Mouse (Mus musculus) megakaryocyte, adult 5-6 weeks (primary cell): ENCODE measurements around the gene Rbfox3. TPM values are rescaled to one million over a fixed set of nuclear protein-coding genes. Genes with fewer than 3 reads are reported as not detected.
"Not testable (repeated sequence)": the region's sequence is repeated elsewhere in the genome, so short reads cannot be mapped to it uniquely, and the experiment has no call there.

Source experiments
- ATAC-seq: 2 replicates; pipeline ENCODE4 v1.8.0; 2016; ENCODE audit warnings: mild to moderate bottlenecking, inconsistent platforms; ENCODE audit not compliant: poor library complexity, severe bottlenecking
- total RNA-seq, 2 experiments: library from RNA; stranded (forward) in 1 of 2; stranded (reverse) in 1 of 2; fragments of 153-499, 151-499 nt in 1 of 2; fragments of 221-1000, 200-1000 nt in 1 of 2; gene quantifications; 2 replicates each; pipeline versions ENCODE4 v1.2.3 to v1.2.4; 2015 to 2017

Gene Rbfox3
- total RNA-seq, 2 experiments from 2014 or later, result not detected

DNA sequence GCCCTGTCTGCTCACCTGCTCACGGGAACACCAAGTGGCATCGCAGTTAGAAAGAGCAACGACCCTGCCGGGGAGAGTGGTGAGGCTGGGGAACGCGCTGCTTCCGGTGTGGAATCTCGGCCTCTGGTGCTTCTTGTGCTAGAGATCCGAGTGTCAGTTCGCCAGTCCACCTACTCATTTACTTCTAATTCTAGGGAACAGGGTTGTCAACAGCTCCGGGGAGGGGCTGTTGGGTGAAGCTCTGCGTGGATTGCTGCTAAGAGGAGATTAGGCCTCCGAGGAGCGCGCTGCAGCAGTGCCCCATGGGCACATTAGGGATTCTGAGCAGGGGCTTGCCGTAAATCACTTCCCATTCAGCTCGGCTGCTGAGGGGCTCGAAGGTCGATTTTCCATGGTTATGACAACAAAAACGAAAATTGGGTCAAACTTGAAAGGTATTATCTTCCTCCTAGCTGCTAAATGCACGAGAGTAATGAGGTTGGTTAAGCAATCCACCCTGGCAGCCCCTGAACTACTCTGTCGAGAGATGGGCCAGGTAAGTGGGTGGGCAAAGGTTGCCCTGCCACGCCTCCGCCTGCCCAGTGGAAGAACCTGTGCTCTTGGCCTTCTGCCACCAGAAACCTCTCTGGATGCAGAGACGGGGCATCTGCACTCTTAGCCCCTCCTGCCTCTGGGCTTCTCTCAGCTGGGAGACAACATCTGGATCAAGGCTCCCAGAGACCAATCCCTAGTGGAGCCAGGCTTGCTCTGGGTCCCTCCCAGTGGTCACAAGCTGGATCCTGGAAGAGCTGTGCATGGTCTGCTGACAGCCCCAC lies 85.9 kb downstream of the Rbfox3 start:
- ATAC-seq, result no peak

- ATAC-seq, result no peak
These were observed 90.0 kb downstream of the Rbfox3 start for GRCm38 (mm10) chr11:118821353-118821752.

DNA sequence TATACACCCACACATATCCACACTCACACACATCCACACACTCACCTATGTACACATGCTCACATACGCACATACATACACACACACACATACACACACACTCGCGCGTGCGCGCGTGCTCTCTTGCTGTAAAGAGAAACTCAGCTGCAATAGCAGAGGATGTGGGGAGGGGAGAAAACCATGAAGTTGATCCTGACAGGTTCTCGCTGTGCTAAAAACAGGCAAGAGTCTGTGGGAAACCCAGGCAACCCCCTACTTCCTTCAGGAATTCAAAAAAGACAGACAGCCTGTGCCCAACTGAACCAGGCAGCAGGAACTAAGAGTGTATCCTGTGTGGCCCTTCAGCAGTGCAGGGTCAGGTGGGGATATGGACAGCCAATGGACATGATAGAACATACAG lies 92.9 kb downstream of the Rbfox3 start:
- ATAC-seq, result no peak

GRCm38 (mm10) chr11:118815118-118815517 lies 96.3 kb downstream of the Rbfox3 start:
- no peak for ATAC-seq

GRCm38 (mm10) chr11:118813942-118814341 lies 97.5 kb downstream of the Rbfox3 start:
- ATAC-seq, result no peak

DNA sequence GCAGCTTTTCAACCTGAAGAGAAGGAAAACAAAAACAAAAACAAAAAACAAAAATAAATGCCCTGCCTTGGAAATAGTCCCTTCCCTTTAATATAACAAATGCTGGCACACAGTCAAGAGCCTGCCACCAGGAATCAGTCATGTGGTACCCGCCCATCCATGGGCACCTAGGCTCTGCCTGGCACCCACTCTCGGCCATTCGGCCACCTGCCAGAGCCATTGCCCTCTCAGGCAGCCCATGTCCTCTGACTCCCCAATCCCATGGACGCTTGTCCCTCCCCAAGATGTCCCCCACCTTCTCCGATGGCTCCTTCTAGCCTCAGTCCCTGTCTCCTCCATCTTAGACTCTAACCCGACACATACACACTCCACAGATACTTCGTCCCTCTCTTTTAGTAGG lies 100.0 kb downstream of the Rbfox3 start:
- no peak for ATAC-seq

- no peak for ATAC-seq
These were observed 103.9 kb downstream of the Rbfox3 start for GRCm38 (mm10) chr11:118807511-118807910.

DNA sequence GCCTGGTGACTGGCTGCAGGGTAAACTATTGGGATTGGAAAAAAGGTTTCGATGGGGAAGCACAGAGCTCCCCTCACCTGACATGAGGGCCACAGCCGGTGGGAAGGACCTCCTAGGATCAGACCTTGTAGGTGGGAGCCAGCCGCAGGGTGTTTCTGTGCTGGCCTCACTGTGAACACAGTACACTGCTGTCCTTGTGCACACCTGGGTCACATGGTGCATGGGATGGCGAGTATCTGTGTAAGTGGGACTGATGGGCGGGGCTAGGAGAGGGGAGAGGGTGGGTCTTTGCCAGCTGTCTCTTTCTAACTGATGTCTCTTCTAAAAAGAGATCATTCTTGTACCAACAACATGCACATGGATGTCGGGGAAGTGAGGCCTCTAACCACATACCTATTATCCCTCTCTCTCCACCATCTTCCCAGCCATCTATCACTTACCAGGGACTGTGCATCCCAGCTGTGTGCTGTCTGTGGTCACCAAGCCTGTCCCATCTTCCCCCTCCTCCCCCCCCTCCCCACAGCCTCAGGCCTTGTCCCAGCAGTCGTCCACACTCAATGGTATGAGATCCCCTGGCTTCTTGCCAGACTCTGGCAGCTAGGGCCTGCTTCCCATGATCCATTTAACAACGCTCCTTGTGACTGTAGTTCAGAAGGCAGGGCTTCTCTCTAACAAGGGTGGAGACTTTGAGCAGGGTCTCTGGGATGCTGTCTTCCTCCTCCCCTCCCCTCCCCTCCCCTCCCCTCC lies 116.4 kb downstream of the Rbfox3 start:
- no peak for ATAC-seq

- no peak for ATAC-seq
These were observed 117.8 kb downstream of the Rbfox3 start for GRCm38 (mm10) chr11:118793639-118794021.

DNA sequence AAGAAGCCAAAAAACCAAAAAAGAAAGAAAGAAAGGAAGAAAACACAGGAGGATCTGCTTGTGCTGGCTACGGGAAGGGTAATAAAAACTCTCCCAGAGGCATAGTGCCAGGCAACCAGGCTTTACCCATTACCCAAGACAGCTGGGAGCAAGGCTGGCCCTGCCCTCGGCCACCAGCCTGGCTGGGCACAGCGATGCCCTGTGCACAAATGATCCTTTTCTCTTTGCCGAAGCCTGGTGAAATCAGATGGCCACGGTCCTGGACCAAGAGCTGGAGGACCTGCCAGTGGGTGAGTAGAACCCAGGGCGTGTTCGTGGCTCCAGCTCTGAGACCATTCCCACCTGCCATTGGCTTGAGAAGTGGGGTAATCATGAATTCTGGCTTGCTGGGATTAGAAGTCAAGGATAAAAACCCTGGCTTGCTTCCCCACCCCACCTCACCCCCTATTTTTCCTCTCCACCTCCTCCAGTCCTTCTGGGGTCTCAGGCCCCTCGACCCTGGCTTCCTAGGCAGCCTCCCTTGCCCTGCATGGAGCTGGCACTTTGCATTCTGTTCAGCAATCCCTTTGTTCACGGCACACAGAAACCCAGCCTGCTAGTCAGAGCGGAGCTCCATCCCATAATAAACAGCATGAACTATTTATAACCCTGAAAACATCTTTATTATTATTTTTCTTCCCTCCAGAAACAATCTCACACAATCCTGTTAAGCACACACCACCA lies 118.3 kb downstream of the Rbfox3 start:
- ATAC-seq, result no peak

GRCm38 (mm10) chr11:118792163-118792915 lies 119.1 kb downstream of the Rbfox3 start:
- ATAC-seq, result no peak

- ATAC-seq, result no peak
These were observed 120.0 kb downstream of the Rbfox3 start for GRCm38 (mm10) chr11:118791391-118791790.

DNA sequence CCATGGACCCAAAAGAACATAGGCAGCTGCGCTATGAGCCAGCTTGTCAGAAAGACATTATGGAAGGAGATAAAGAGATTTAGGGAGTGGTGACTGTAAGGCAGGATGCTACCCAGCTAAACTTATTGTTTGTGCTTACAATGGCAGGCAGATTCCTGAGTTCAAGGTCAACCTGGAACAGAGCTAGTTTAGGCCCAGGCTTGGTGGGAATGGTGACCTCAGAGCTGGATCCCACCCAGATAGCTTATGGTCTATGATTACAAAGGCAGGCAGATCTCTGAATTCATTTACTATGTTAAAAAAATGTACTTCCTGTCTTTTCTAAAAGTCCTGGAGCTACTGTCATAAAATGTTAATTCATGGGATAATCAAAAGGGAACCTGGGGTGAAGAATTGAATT lies 123.3 kb downstream of the Rbfox3 start:
- no peak for ATAC-seq

GRCm38 (mm10) chr11:118782677-118783076 lies 128.7 kb downstream of the Rbfox3 start:
- ATAC-seq, result no peak

DNA sequence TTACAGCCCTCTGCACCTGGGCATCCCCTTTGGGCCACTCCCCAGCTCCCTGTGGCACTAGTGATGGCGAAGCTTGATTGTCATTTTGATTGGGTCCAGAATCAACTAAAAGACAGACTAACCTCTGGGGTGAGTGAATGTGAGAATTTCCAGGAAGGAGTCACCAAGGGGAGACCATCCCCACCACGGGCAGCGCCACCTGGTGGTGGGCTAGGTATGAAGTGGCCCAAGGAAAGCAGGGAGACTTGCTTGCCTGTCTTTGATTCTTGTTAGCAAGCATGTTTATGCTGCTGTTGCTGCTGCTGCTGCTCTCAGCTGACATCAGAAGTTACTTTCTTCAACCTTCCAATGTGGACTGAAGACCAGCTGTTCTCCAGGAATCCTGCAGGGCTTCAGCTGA lies 135.6 kb downstream of the Rbfox3 start:
- no peak for ATAC-seq

GRCm38 (mm10) chr11:118774777-118775176 lies 136.6 kb downstream of the Rbfox3 start:
- ATAC-seq, result not testable (repeated sequence)

DNA sequence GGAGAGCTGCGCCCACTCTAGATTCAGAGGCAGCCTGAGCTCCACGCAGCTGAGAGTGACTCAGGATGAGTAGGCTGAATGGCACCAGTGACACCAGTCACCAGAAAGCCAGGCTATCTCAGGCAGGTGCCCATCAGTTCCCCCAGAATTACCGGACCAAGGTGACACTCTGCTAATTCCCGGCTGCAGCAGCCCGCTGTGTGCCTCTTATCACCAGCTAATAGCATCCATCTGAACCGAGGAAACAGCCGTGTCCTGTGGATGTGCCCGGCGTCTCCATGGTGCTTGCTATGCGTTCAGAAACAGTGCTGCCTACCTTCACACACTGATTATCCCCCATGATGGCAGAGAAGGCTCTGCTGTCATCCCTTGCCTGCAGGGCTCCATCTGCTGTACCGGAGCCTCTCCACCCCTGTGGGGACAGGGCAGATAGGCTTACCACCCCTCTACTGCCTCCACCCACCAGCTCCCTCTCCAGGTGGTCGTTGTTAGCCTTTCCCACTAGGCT lies 138.3 kb downstream of the Rbfox3 start:
- ATAC-seq, result no peak

- ATAC-seq, result no peak
These were observed 140.0 kb downstream of the Rbfox3 start for GRCm38 (mm10) chr11:118771358-118771757.

DNA sequence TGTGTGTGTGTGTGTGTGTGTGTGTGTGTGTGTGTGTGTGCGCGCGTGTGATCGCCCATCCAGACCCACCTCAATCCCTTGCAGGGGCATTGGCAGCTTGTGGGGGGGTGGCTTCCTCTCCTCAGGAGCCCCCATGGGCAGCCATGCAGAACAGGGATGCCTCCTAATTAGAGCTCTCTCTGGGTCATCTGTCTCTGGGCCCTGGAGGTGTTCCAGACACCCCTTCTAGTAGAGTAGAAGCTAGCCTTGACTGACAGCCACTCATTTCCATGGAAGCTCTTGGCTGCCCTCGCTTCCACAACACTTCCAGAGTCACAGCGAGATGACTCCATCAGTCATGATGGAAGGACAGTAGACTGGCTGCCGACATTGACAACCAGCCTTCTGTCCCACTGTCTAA lies 140.6 kb downstream of the Rbfox3 start:
- ATAC-seq, result no peak

- no peak for ATAC-seq
These were observed 141.9 kb downstream of the Rbfox3 start for GRCm38 (mm10) chr11:118769542-118769941.

- no peak for ATAC-seq
These were observed 143.0 kb downstream of the Rbfox3 start for GRCm38 (mm10) chr11:118768441-118768840.
